Mouse (Mus musculus) macrophage (primary cell): ENCODE results near the gene Pecam1. TPM values are rescaled to one million over a fixed set of nuclear protein-coding genes. Genes with fewer than 3 reads are reported as not detected.

Experiments
- H3K27ac ChIP-seq: fragments of 350-480 bp; formaldehyde crosslinking; 2 replicates; pipeline ENCODE4 v1.9.0; 2021
- H3K36me3 ChIP-seq: fragments of 350-480 bp; formaldehyde crosslinking; 2 replicates; pipeline ENCODE4 v1.9.0; 2021; ENCODE audit errors: inconsistent target
- H3K4me3 ChIP-seq: fragments of 350-480 bp; formaldehyde crosslinking; 2 replicates; pipeline ENCODE4 v1.9.0; 2021; ENCODE audit errors: inconsistent target
- H3K79me2 ChIP-seq: fragments of 350-480 bp; formaldehyde crosslinking; 2 replicates; pipeline ENCODE4 v1.9.0; 2021; ENCODE audit errors: inconsistent target
- WGBS: methylation state at CpG from one replicate; pipeline ENCODE4 v1.1.7; 2026; ENCODE audit warnings: inconsistent platforms; ENCODE audit not compliant: missing documents; 5-methylcytosine and 5-hydroxymethylcytosine counted together
- polyA plus RNA-seq: library from polyadenylated mRNA; stranded (reverse); fragments of 250-400 nt; gene quantifications from 3 replicates; pipeline ENCODE4 v1.2.4, GENCODE M21; 2018; ENCODE audit warnings: inconsistent platforms

Gene Pecam1
- polyA plus RNA-seq, 1 experiment from 2014 or later = 1.5 TPM

GRCm38 (mm10) chr11:106613638-106614338 lies 136.6 kb downstream of the Pecam1 start:
- peaks cover 35% of the 10 kb centered on the region for H3K79me2 ChIP-seq
- peak overlapping the region; percentile 31 for H3K4me3 ChIP-seq
- peak overlapping the region; percentile 92 for H3K27ac ChIP-seq
- WGBS = 25% methylated on average over 12 of the region's 15 CpGs
- no peaks in the 10 kb centered on the region for H3K36me3 ChIP-seq

DNA sequence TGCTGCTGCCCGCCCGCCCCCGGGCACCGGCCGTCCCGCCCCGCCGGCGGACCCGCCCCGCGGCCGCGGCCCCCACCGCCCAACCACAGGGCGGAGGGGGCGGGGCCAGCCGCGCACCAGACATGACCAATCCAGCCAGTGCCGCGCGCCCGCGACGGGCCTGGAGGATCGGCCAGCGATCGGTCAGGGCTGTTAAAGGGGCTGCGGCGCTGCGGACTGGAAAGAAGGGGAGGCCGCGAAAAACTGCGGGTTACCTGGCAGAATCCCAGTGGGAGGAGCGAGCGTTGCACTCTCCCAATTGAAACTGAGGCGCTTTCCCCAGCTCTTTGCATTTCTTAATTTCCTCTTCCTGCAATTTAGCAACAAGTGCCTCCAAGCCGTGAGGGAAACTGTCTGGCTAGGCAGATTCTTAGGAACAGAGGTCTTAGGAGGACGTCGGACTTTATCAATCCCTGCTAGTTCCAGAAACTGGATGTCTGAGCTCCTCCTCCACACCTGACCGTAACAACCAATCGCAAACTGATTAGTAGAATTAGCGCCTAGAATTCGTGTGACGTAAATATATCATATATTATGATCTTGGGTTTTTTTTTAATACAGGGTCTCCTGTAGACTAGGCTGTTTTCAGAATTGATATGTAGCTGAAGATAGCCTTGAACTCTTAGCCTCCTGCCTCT lies 137.3 kb downstream of the Pecam1 start, which contains the start of gene Tex2:
TSS of gene Tex2 (minus strand) at position 463 of the 677 bp plus-strand sequence.
- WGBS = 0% methylated on average over 29 of the region's 45 CpGs
- H3K27ac ChIP-seq = peak within 1 kb of the TSS; percentile 92
- H3K36me3 ChIP-seq = no peaks in the 10 kb centered on the region
- peak within 1 kb of the TSS; percentile 86 for H3K4me3 ChIP-seq
- peaks cover 42% of the 10 kb centered on the region for H3K79me2 ChIP-seq

- Histone ChIP-seq H3K79me2 (peaks cover 49% of the 10 kb centered on the region), H3K4me3 (peak overlapping the region; percentile 86), H3K36me3 (no peaks in the 10 kb centered on the region), H3K27ac (peak overlapping the region; percentile 57)
- WGBS = under 1% methylated on average over 59 of the region's 67 CpGs
Observed at GRCm38 (mm10) chr11:106612209-106612960, 138.0 kb downstream of the Pecam1 start.

DNA sequence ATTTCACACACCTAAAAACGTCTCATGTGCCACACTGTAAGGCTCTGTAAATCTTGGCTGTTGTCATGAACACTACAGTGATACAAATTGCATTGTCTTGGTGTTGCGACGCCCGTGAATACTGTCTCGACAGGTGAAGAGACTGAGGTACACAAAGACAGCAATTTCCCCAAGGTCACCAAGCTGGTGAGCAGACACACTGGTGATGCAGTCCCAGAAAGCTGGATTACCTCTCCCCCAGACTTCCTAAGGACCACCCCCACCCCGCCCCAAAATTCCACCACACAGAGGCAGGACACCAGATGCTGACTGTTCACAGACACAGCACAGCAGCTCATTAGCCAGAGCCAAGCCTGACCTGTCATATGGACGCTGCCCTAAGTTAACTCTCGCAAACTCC lies 140.7 kb downstream of the Pecam1 start:
- peaks cover 76% of the 10 kb centered on the region for H3K79me2 ChIP-seq
- no peak overlapping the region for H3K27ac ChIP-seq
- H3K36me3 ChIP-seq = no peaks in the 10 kb centered on the region
- no peak overlapping the region for H3K4me3 ChIP-seq
- WGBS = 92% methylated on average over 7 of the region's 8 CpGs

GRCm38 (mm10) chr11:106607316-106607715 lies 143.1 kb downstream of the Pecam1 start:
- H3K4me3 ChIP-seq = no peak overlapping the region
- peaks cover 100% of the 10 kb centered on the region for H3K79me2 ChIP-seq
- no peaks in the 10 kb centered on the region for H3K36me3 ChIP-seq
- H3K27ac ChIP-seq = no peak overlapping the region
- WGBS = 51% methylated on average over 6 of the region's 6 CpGs

DNA sequence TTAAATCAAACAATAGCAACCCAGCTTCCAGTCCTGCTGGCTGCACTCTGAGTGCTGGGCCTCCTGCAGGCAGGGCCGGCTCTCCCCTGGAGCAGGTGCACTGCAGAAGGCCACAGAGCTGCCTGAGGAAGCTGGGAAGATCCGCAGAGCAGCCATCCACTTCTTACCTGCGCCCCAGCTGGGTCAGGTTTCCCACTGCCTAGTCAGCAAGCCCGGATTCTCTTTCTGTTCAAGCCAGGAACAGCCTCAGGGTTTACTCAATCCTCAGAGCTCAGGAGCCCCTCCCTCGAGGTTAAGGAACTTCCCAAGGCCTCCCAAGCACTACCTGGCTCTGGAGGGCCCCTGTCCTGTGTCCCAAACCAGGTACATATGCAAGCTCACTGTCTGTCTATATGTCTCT lies 144.4 kb downstream of the Pecam1 start:
- Histone ChIP-seq H3K27ac (no peak overlapping the region), H3K79me2 (peaks cover 100% of the 10 kb centered on the region), H3K36me3 (no peaks in the 10 kb centered on the region), H3K4me3 (no peak overlapping the region)
- 88% methylated on average over 4 of the region's 5 CpGs for WGBS

Other genes starting within 250 kb of the Pecam1 start
- gene Tex2, start 137.2 kb downstream of the Pecam1 start, polyA plus RNA-seq = 25.1 to 36.4 TPM (median 27.4 TPM) in 3 replicates
- 97.9 to 163 TPM (median 103 TPM) in 3 replicates for gene Milr1, start 598 bp upstream of the Pecam1 start, polyA plus RNA-seq
- 1.2 to 4.5 TPM (median 1.9 TPM) in 3 replicates for gene Polg2, start 28.9 kb upstream of the Pecam1 start, polyA plus RNA-seq
- gene Ddx5, start 38.6 kb upstream of the Pecam1 start, polyA plus RNA-seq = 399 to 726 TPM (median 627 TPM) in 3 replicates
- gene Cep95, start 38.6 kb upstream of the Pecam1 start, polyA plus RNA-seq = 6.7 to 17.1 TPM (median 14.3 TPM) in 3 replicates
- gene Smurf2, start 170.1 kb upstream of the Pecam1 start, polyA plus RNA-seq = 13.7 to 17.8 TPM (median 15.9 TPM) in 3 replicates
- gene Kpna2, start 248.9 kb upstream of the Pecam1 start, polyA plus RNA-seq = 36.6 to 71.0 TPM (median 57.2 TPM) in 3 replicates